Mouse (Mus musculus) CD4-positive naive resting alpha-beta T cell, adult 76 days (primary cell): ENCODE data around the gene Pde4dip. TPM values are rescaled to one million over a fixed set of nuclear protein-coding genes. Genes with fewer than 3 reads are reported as not detected.

Source experiments
- total RNA-seq: library from RNA; stranded (reverse); gene quantifications from one replicate; pipeline ENCODE4 v1.2.4, GENCODE M21; 2023

Pde4dip gene
- total RNA-seq = 20.4 TPM

GRCm38 (mm10) chr3:97888168-97888901 is at the start of gene Pde4dip:
Gene Pde4dip (minus strand): TSS chr3:97888707.

GRCm38 (mm10) chr3:97900516-97901490 is 12.3 kb upstream of the Pde4dip start, which contains the start of gene Sec22b:
Gene Sec22b (plus strand): TSS chr3:97901190.

GRCm38 (mm10) chr3:97674644-97675110 is 213.8 kb downstream of the Pde4dip start, which contains the start of gene Gm17651:
Gene Gm17651 (minus strand): TSS chr3:97674694.

GRCm38 (mm10) chr3:97657655-97658411 is 230.7 kb downstream of the Pde4dip start, which contains the start of gene Prkab2:
Gene Prkab2 (plus strand): TSS chr3:97658193.

Other genes starting within 250 kb of the Pde4dip start
- gene Prkab2, start 230.5 kb downstream of the Pde4dip start, total RNA-seq = 5.0 TPM
- gene Gm17651, start 214.0 kb downstream of the Pde4dip start, total RNA-seq = not detected
- gene Sec22b, start 12.5 kb upstream of the Pde4dip start, total RNA-seq = 73.3 TPM
- 67.7 TPM for gene Notch2, start 124.8 kb upstream of the Pde4dip start, total RNA-seq